Mouse (Mus musculus) MEL (cell line): ENCODE results near the gene Cdca7l. TPM values are rescaled to one million over a fixed set of nuclear protein-coding genes. Genes with fewer than 3 reads are reported as not detected.

Experiments
- DNase-seq: peaks from one replicate; pipeline ENCODE4 v3.0.0; 2011; ENCODE audit warnings: low read depth, low spot score
- H3K27ac ChIP-seq: 2 replicates; pipeline ENCODE4 v1.5.1; 2012; ENCODE audit warnings: low read depth, mild to moderate bottlenecking, control low read depth, low read length, moderate library complexity; ENCODE audit not compliant: control insufficient read depth
- H3K27me3 ChIP-seq, 2 experiments: fragments of 150-350 bp in 1 of 2; sonication (generic) in 1 of 2; 2 replicates each; pipeline ENCODE4 v1.6.1; 2012; ENCODE audit warnings: low read length in 2 of 2, mild to moderate bottlenecking in 2 of 2, improper control_type of control experiment in 1 of 2, moderate library complexity in 1 of 2; ENCODE audit not compliant: insufficient read depth in 2 of 2, control insufficient read depth in 1 of 2
- H3K36me3 ChIP-seq, 2 experiments: 2 replicates each; pipeline ENCODE4 v1.6.1; 2012 to 2014; ENCODE audit warnings: low read length in 2 of 2, improper control_type of control experiment in 1 of 2, inconsistent platforms in 1 of 2, mild to moderate bottlenecking in 1 of 2; ENCODE audit not compliant: insufficient read depth in 2 of 2, control insufficient read depth in 1 of 2
- H3K4me1 ChIP-seq, 2 experiments: fragments of 150-350 bp in 1 of 2; sonication (generic) in 1 of 2; 2 replicates each; pipeline ENCODE4 v1.6.1; 2012; ENCODE audit warnings: low read length in 2 of 2, improper control_type of control experiment in 1 of 2, mild to moderate bottlenecking in 1 of 2; ENCODE audit not compliant: insufficient read depth in 2 of 2, control insufficient read depth in 1 of 2
- H3K4me3 ChIP-seq, 2 experiments: fragments of 150-350 bp in 1 of 2; sonication (generic) in 1 of 2; 2 replicates each; pipeline ENCODE4 v1.5.1; 2012; ENCODE audit warnings: low read depth in 2 of 2, low read length in 2 of 2, mild to moderate bottlenecking in 2 of 2, moderate library complexity in 2 of 2, control low read depth in 1 of 2, improper control_type of control experiment in 1 of 2; ENCODE audit not compliant: control insufficient read depth in 1 of 2, insufficient read depth in 1 of 2
- H3K79me2 ChIP-seq: 2 replicates; pipeline ENCODE4 v1.6.1; 2012; ENCODE audit warnings: mild to moderate bottlenecking, low read length, moderate library complexity; ENCODE audit not compliant: control insufficient read depth, poor library complexity, insufficient read depth
- H3K9ac ChIP-seq: 2 replicates; pipeline ENCODE4 v1.6.1; 2012; ENCODE audit warnings: low read depth, mild to moderate bottlenecking, control low read depth, low read length, moderate library complexity; ENCODE audit not compliant: control insufficient read depth, poor library complexity, severe bottlenecking
- H3K9me3 ChIP-seq: fragments of 150-350 bp; sonication (generic); replicated peaks from 2 replicates; pipeline ENCODE4 v1.6.1; 2012; ENCODE audit warnings: mild to moderate bottlenecking, low read length, improper control_type of control experiment, moderate library complexity; ENCODE audit not compliant: insufficient read depth
- BHLHE40 ChIP-seq: IDR thresholded peaks from 2 replicates; pipeline ENCODE4 v1.6.1; 2012; ENCODE audit warnings: low read depth, mild to moderate bottlenecking, inconsistent platforms, low read length, improper control_type of control experiment, borderline replicate concordance
- CHD1 ChIP-seq: IDR thresholded peaks from 2 replicates; pipeline ENCODE4 v1.6.1; 2012; ENCODE audit warnings: low read depth, mild to moderate bottlenecking, inconsistent platforms, low read length, improper control_type of control experiment
- CHD2 ChIP-seq: IDR thresholded peaks from 2 replicates; pipeline ENCODE4 v1.6.1; 2011; ENCODE audit warnings: low read length, improper control_type of control experiment
- E2F4 ChIP-seq: IDR thresholded peaks from 2 replicates; pipeline ENCODE4 v1.6.1; 2011; ENCODE audit warnings: low read depth, low read length, improper control_type of control experiment, borderline replicate concordance
- EP300 ChIP-seq, 2 experiments: IDR thresholded peaks; 2 replicates each; pipeline ENCODE4 v1.6.1; 2011; ENCODE audit warnings: improper control_type of control experiment in 2 of 2, low read length in 2 of 2, low read depth in 1 of 2, mild to moderate bottlenecking in 1 of 2
- ETS1 ChIP-seq: IDR thresholded peaks from 2 replicates; pipeline ENCODE4 v1.6.1; 2012; ENCODE audit warnings: low read depth, mild to moderate bottlenecking, inconsistent platforms, low read length, improper control_type of control experiment, moderate library complexity
- GABPA ChIP-seq: IDR thresholded peaks from 2 replicates; pipeline ENCODE4 v1.6.1; 2012; ENCODE audit warnings: low read depth, mild to moderate bottlenecking, inconsistent platforms, low read length, improper control_type of control experiment, moderate library complexity
- GATA1 ChIP-seq: IDR thresholded peaks from 2 replicates; pipeline ENCODE4 v1.6.1; 2011; ENCODE audit warnings: low read depth, low read length, improper control_type of control experiment
- JUND ChIP-seq: IDR thresholded peaks from 2 replicates; pipeline ENCODE4 v1.6.1; 2011; ENCODE audit warnings: low read depth, mild to moderate bottlenecking, improper control_type of control experiment, low read length
- KAT2A ChIP-seq: conservative IDR thresholded peaks from 2 replicates; pipeline ENCODE4 v1.6.1; 2012; ENCODE audit warnings: low read depth, low read length, improper control_type of control experiment, inconsistent platforms
- MAFK ChIP-seq: IDR thresholded peaks from 2 replicates; pipeline ENCODE4 v1.6.1; 2011; ENCODE audit warnings: low read depth, mild to moderate bottlenecking, low read length, improper control_type of control experiment, borderline replicate concordance
- MAX ChIP-seq: IDR thresholded peaks from 2 replicates; pipeline ENCODE4 v1.6.1; 2011; ENCODE audit warnings: low read length, improper control_type of control experiment
- MAZ ChIP-seq: IDR thresholded peaks from 2 replicates; pipeline ENCODE4 v1.6.1; 2012; ENCODE audit warnings: low read depth, mild to moderate bottlenecking, inconsistent platforms, low read length, improper control_type of control experiment
- MEF2A ChIP-seq: IDR thresholded peaks from 2 replicates; pipeline ENCODE4 v1.6.1; 2014; ENCODE audit warnings: low read depth, mild to moderate bottlenecking, inconsistent platforms, low read length, improper control_type of control experiment; ENCODE audit not compliant: poor library complexity, insufficient replicate concordance, severe bottlenecking; ENCODE audit errors: extremely low read depth
- MXI1 ChIP-seq: IDR thresholded peaks from 2 replicates; pipeline ENCODE4 v1.6.1; 2011; ENCODE audit warnings: mild to moderate bottlenecking, low read depth, low read length, improper control_type of control experiment
- MYB ChIP-seq: IDR thresholded peaks from 2 replicates; pipeline ENCODE4 v1.6.1; 2011; ENCODE audit warnings: mild to moderate bottlenecking, low read depth, low read length, improper control_type of control experiment
- NELFE ChIP-seq: IDR thresholded peaks from 2 replicates; pipeline ENCODE4 v1.6.1; 2011; ENCODE audit warnings: low read depth, low read length, improper control_type of control experiment
- NRF1 ChIP-seq: IDR thresholded peaks from 2 replicates; pipeline ENCODE4 v1.6.1; 2014; ENCODE audit warnings: low read depth, mild to moderate bottlenecking, inconsistent platforms, low read length, improper control_type of control experiment, moderate library complexity; ENCODE audit not compliant: poor library complexity, insufficient read depth, severe bottlenecking
- POLR2A ChIP-seq, 2 experiments: IDR thresholded peaks; 2 replicates each; pipeline ENCODE4 v1.6.1; 2011 to 2012; ENCODE audit warnings: low read length in 2 of 2, mild to moderate bottlenecking in 2 of 2, control low read depth in 1 of 2, improper control_type of control experiment in 1 of 2, low read depth in 1 of 2, moderate library complexity in 1 of 2; ENCODE audit not compliant: control insufficient read depth in 1 of 2, insufficient read depth in 1 of 2, poor library complexity in 1 of 2
- POLR2AphosphoS5 ChIP-seq: IDR thresholded peaks from 2 replicates; pipeline ENCODE4 v1.6.1; 2012; ENCODE audit warnings: low read depth, borderline replicate concordance, mild to moderate bottlenecking, inconsistent platforms, low read length, moderate library complexity, mixed read lengths
- RCOR1 ChIP-seq: IDR thresholded peaks from 2 replicates; pipeline ENCODE4 v1.6.1; 2012; ENCODE audit warnings: low read depth, mild to moderate bottlenecking, inconsistent platforms, low read length, improper control_type of control experiment
- SMC3 ChIP-seq: IDR thresholded peaks from 2 replicates; pipeline ENCODE4 v1.6.1; 2011; ENCODE audit warnings: low read depth, low read length, improper control_type of control experiment
- TAL1 ChIP-seq: IDR thresholded peaks from 2 replicates; pipeline ENCODE4 v1.6.1; 2012; ENCODE audit warnings: mild to moderate bottlenecking, inconsistent platforms, low read length, moderate library complexity, mixed read lengths
- UBTF ChIP-seq: IDR thresholded peaks from 2 replicates; pipeline ENCODE4 v1.6.1; 2012; ENCODE audit warnings: low read depth, mild to moderate bottlenecking, inconsistent platforms, low read length, improper control_type of control experiment, moderate library complexity, borderline replicate concordance; ENCODE audit not compliant: insufficient read depth
- USF1 ChIP-seq: IDR thresholded peaks from 2 replicates; pipeline ENCODE4 v1.6.1; 2014; ENCODE audit warnings: low read depth, mild to moderate bottlenecking, inconsistent platforms, low read length, improper control_type of control experiment, moderate library complexity
- USF2 ChIP-seq, 2 experiments: IDR thresholded peaks; 2 replicates each; pipeline ENCODE4 v1.6.1; 2011 to 2012; ENCODE audit warnings: improper control_type of control experiment in 2 of 2, low read length in 2 of 2, borderline replicate concordance in 1 of 2, inconsistent platforms in 1 of 2, low read depth in 1 of 2, mild to moderate bottlenecking in 1 of 2; ENCODE audit not compliant: insufficient read depth in 1 of 2
- ZC3H11A ChIP-seq: IDR thresholded peaks from 2 replicates; pipeline ENCODE4 v1.6.1; 2012; ENCODE audit warnings: low read depth, mild to moderate bottlenecking, inconsistent platforms, low read length, improper control_type of control experiment
- ZMIZ1 ChIP-seq: IDR thresholded peaks from 2 replicates; pipeline ENCODE4 v1.6.1; 2012; ENCODE audit warnings: low read depth, mild to moderate bottlenecking, inconsistent platforms, low read length, improper control_type of control experiment, moderate library complexity
- ZNF384 ChIP-seq: IDR thresholded peaks from 2 replicates; pipeline ENCODE4 v1.6.1; 2012; ENCODE audit warnings: low read depth, mild to moderate bottlenecking, inconsistent platforms, low read length, improper control_type of control experiment
- polyA plus RNA-seq, 2 experiments: library from polyadenylated mRNA; stranded (reverse) in 1 of 2; unstranded in 1 of 2; fragments of >175 nt in 1 of 2; fragments of >200 nt in 1 of 2; gene quantifications; 2 replicates each; pipeline versions ENCODE4 v1.2.1 to v1.2.4; 2012; ENCODE audit warnings: low replicate concordance in 2 of 2, low read depth in 1 of 2; ENCODE audit not compliant: insufficient read length in 2 of 2, insufficient read depth in 1 of 2, missing spikeins in 1 of 2
- total RNA-seq: library from RNA; depleted of rRNA; stranded (reverse); fragments of 300-350 nt; gene quantifications from 2 replicates; pipeline ENCODE4 v1.2.3, GENCODE M21; 2012

Gene Cdca7l
- total and polyA plus RNA-seq, 3 experiments: 93.3 to 1,920 (median 99.6) TPM

GRCm38 (mm10) chr12:117837376-117837775, 33.3 kb downstream of the Cdca7l start:
- Histone ChIP-seq H3K79me2 (no peaks in the 10 kb centered on the region), H3K27ac (no peak overlapping the region), H3K9ac (no peak overlapping the region), H3K36me3 (peaks cover 0 to under 1% of the 10 kb centered on the region in 2 experiments; a peak in 1 of 4 replicates), H3K4me1 (peaks cover 0 to 6% of the 10 kb centered on the region in 2 experiments; a peak in 2 of 4 replicates), H3K9me3 (no peaks in the 10 kb centered on the region), H3K4me3 (no peak overlapping the region), H3K27me3 (peaks cover 1 to 6% of the 10 kb centered on the region in 2 experiments; a peak in 3 of 4 replicates)
- DNase-seq: no peak
- TF ChIP-seq CHD1 (no peak), EP300 (IDR thresholded peaks at IDR 0.05; ENCODE audit: low read depth in 1 of 2, low read length in 2 of 2) (no peak), KAT2A (no peak), GABPA (no peak), USF1 (no peak), UBTF (no peak), ETS1 (no peak), RCOR1 (no peak), SMC3 (no peak), NELFE (no peak)
- TF ChIP-seq, all 39 proteins: peak for 0

GRCm38 (mm10) chr12:117840705-117841104, 36.6 kb downstream of the Cdca7l start:
- peak; percentile 39 for DNase-seq
- Histone ChIP-seq H3K79me2 (peaks cover 22% of the 10 kb centered on the region), H3K27ac (no peak overlapping the region), H3K4me3 (no peak overlapping the region), H3K4me1 (peaks cover 6 to 17% of the 10 kb centered on the region in 2 experiments; a peak in 2 of 4 replicates), H3K9me3 (no peaks in the 10 kb centered on the region), H3K9ac (no peak overlapping the region), H3K27me3 (peaks cover 1 to 6% of the 10 kb centered on the region in 2 experiments; a peak in 3 of 4 replicates), H3K36me3 (peaks cover 0 to 15% of the 10 kb centered on the region in 2 experiments; a peak in 3 of 4 replicates)
- peak in 1 of 2 experiments; percentile 47; a peak in 1 of 4 replicates for TF ChIP-seq EP300 (IDR thresholded peaks at IDR 0.05; ENCODE audit: low read depth in 1 of 2, low read length in 2 of 2)
- no peak for TF ChIP-seq MXI1
- no peak for TF ChIP-seq KAT2A
- no peak for TF ChIP-seq ZMIZ1
- no peak for TF ChIP-seq ZNF384
- TF ChIP-seq POLR2AphosphoS5: no peak
- no peak for TF ChIP-seq TAL1
- peak; percentile 46 for TF ChIP-seq GATA1
- TF ChIP-seq POLR2A (IDR thresholded peaks at IDR 0.05; ENCODE audit: control insufficient read depth in 1 of 2, insufficient read depth in 1 of 2, low read depth in 1 of 2, low read length in 2 of 2, poor library complexity in 1 of 2): no peak
- no peak for TF ChIP-seq MEF2A
- no peak for TF ChIP-seq MYB
- TF ChIP-seq MAZ: no peak
- no peak for TF ChIP-seq E2F4
- no peak for TF ChIP-seq MAX
- TF ChIP-seq JUND: no peak
- no peak for TF ChIP-seq BHLHE40
- TF ChIP-seq MAFK: no peak
- no peak for TF ChIP-seq UBTF
- TF ChIP-seq USF2 (IDR thresholded peaks at IDR 0.05; ENCODE audit: borderline replicate concordance in 1 of 2, insufficient read depth in 1 of 2, low read depth in 1 of 2, low read length in 2 of 2): no peak
- no peak for TF ChIP-seq ZC3H11A
- no peak for TF ChIP-seq USF1
- TF ChIP-seq NRF1: no peak
- peak; percentile 80 for TF ChIP-seq RCOR1
- no peak for TF ChIP-seq CHD2
